Mouse (Mus musculus): ENCODE measurements around the gene Map2k6.

The Map2k6 gene

DNA sequence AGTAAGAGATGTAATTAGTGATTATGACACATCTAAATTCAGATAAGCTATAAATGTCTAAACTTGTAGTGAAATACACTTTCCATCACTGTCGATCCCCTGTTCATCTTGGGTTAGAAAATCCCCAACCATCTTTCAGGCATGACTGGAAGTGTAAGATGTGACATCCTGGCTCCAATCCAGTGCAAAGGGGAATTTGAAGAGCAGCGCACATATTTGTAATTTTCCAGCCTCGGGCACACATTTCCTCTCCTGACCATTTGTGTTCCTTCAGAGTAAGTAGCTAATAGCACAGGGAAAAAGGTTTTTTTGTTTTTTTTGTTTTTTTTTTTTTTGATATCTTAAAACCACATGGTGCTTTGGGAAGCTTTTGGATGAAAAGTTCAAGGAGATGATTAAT lies 146.5 kb downstream of the Map2k6 start:
- in situ Hi-C loops (cut with MboI, MseI), result loop anchor here (25.0 kb wide), 1 partner anchor 517 kb away; the partner anchor contains the start of gene Kcnj2

DNA sequence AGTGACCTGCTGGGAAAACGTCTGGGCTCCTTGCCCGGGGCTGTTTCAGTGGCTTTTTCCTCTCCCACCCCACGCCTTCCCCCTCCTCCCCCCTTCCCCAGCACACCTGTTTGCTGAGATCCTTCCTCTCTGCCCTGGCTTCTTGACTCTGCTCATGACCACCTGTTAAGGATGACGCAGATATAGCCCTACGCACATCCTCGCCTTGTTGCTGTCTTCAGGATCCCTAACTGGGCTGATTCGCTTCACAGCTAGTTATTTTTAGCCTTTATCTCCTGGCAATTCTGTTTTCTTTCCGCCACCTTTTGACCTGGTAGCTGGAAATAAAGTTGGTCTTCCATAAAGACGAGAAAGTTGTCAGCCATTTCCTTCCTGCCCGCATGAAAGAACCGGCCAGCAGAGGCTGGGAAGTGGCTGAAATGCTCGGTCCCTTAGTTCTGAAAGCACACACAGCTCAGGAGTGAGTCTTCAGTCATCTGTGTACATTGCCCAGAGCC lies 152.6 kb downstream of the Map2k6 start:
- in situ Hi-C loops (cut with MboI, MseI), result no loop called here

DNA sequence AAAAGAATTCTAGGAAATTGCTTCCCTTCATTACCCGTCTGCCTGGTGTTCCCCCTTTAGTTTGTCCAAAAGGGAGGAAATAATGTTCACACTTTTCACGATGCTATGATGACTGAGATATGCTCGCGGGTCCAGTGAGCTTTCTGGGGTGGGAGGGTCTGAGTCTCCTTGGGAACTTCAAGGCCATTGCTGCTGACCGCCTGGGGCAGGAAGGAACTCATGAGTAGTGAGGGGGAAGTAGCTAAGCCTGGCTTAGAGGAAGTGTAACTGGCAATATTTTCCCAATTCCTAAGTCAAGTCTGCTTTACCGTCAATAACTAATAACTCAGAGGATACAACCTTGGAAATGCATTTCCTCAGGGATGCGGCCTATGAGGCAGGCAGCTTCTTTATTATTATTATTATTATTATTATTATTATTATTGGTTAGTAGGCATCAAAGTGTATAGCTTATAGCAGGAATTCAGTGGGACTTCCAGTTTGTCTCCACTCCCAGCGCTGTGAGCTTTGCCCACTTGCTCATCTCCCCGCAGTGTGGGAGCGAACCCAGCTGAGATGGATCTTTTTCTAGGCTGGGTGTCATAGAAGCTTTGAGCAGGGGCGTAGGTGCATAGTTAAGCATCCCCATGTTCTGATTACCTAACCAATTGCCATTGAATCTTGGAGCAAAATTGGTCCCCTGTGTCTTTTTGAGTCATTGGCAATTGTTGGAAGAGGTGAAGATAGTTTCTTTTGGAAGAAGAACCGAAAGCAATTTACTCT lies 163.6 kb downstream of the Map2k6 start:
- in situ Hi-C loops (cut with MboI, MseI), result no loop called here

DNA sequence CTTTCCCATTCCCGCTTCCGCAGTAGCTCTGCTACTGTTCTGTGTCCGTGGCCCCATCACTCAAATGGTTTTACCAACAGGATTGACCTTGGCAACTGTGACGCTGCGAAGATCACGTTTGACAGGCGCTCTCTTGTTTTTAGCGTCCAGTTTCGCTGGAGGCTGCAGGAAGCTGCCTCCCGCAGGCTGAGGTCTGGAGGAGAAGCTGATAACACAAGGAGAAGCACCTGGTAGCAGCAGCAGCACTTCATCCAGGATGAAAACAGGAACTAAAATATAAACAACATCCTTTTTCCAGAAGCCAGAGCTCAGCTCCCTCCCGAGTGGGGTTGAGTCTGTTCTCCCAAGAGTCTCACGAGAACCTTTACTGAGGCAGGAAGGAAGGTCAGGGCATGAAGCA lies 164.3 kb downstream of the Map2k6 start:
- in situ Hi-C loops (cut with MboI, MseI), result no loop called here

DNA sequence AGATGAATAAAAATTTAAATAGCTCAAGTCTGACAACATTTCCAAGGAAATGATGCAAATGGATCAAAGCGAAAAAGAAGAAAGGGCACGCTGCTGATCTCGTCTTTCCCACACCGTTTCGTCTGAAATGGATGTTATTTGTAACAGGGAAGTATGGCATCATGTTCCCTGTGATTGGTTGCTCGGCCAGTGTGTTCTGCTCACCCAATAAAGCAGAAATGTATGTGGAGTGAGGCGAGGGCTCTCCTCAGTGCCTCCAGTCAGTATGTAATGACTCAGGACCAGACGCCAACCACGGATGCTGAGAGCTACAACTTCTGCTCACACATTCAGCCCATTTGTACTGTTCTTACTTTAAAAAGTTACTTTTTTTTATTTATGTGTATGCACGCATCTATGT lies 164.9 kb downstream of the Map2k6 start:
- in situ Hi-C loops (cut with MboI, MseI), result no loop called here

DNA sequence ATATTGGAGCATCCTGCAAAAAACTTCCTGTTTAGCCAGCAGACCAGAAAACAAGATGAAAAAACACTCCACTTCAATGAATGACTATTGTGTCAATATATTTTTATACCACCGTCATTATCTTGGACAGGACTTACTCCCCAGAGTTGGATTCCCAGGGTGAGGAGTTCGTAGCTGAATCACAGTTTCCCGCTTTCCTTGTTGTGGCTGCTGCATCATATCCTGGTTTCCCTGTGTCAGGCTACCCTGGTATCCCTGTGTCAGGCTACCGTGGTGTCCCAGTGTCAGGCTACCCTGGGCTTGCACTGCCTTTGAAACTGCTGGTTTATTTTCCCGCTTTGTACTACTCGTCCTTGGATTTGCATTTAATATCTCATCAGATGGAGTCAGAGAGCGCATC lies 167.4 kb downstream of the Map2k6 start:
- in situ Hi-C loops (cut with MboI, MseI), result no loop called here

DNA sequence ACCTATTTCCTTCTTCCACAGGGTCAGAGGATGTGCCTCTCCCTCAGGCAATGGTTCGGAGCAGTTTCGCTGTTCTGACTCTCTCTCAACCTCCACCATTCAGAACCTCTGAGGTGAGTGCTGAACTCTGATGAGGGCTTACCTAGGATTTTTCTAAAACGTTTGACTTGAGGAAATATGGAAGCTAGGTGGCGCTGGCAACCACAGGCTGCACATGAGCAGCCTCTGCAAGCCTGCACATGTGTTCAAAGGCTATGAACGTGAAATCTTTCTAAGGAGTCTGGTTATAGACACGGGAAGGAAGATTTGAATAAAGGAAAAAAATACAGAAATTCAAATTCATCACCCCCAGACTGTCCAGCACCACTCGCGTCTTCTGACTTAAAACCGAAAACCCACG lies 173.6 kb downstream of the Map2k6 start:
- in situ Hi-C loops (cut with MboI, MseI), result no loop called here

Data from T-helper 2 cell (primary cell).